Mouse (Mus musculus) cortical plate, adult 2 months (tissue): ENCODE results near the gene Ndc1.

Source experiments
- CTCF ChIP-seq: fragments of 200-500 bp; IDR thresholded peaks from 2 replicates; pipeline ENCODE4 v1.5.1; 2011; ENCODE audit warnings: mild to moderate bottlenecking, control low read depth, low read length; ENCODE audit not compliant: insufficient read depth; ENCODE audit errors: extremely low read depth
- POLR2A ChIP-seq: fragments of 200-500 bp; IDR thresholded peaks from 2 replicates; pipeline ENCODE4 v1.6.1; 2011; ENCODE audit warnings: mild to moderate bottlenecking, low read length, control low read depth; ENCODE audit not compliant: insufficient read depth; ENCODE audit errors: extremely low read depth

GRCm38 (mm10) chr4:107425616-107426015, 58.0 kb downstream of the Ndc1 start:
- TF ChIP-seq POLR2A, result no peak
- no peak for TF ChIP-seq CTCF
